Mouse (Mus musculus) naive thymus-derived CD4-positive, alpha-beta T cell, adult 2 months (primary cell): ENCODE data around the gene Psma5.

Experiments used
- DNase-seq: peaks from one replicate; pipeline ENCODE4 v3.0.0-alpha.2; 2011; ENCODE audit warnings: low read depth

Gene Psma5

GRCm38 (mm10) chr3:108282401-108283240 lies 25.9 kb downstream of the Psma5 start:
- peak; percentile 50 for DNase-seq

GRCm38 (mm10) chr3:108283241-108283561 lies 26.5 kb downstream of the Psma5 start:
- DNase-seq, result no peak

- DNase-seq, result peak; percentile 23
Observed at GRCm38 (mm10) chr3:108283781-108284601, 27.3 kb downstream of the Psma5 start, which contains the start of gene Sort1. TSS of gene Sort1 (plus strand) at chr3:108284082.

GRCm38 (mm10) chr3:108285078-108285711 lies 28.5 kb downstream of the Psma5 start:
- DNase-seq, result no peak

- no peak for DNase-seq
Observed at GRCm38 (mm10) chr3:108286671-108287439, 30.1 kb downstream of the Psma5 start.

GRCm38 (mm10) chr3:108287811-108288805 lies 31.4 kb downstream of the Psma5 start:
- DNase-seq, result no peak

- DNase-seq, result no peak
Observed at GRCm38 (mm10) chr3:108289311-108290130, 32.8 kb downstream of the Psma5 start.

GRCm38 (mm10) chr3:108291036-108291799 lies 34.5 kb downstream of the Psma5 start:
- DNase-seq, result no peak

GRCm38 (mm10) chr3:108294398-108294797 lies 37.7 kb downstream of the Psma5 start:
- no peak for DNase-seq

- DNase-seq, result no peak
Observed at GRCm38 (mm10) chr3:108295379-108296219, 38.9 kb downstream of the Psma5 start.

GRCm38 (mm10) chr3:108296220-108297049 lies 39.7 kb downstream of the Psma5 start:
- no peak for DNase-seq

GRCm38 (mm10) chr3:108297050-108297419 lies 40.3 kb downstream of the Psma5 start:
- DNase-seq, result no peak

GRCm38 (mm10) chr3:108297603-108298553 lies 41.2 kb downstream of the Psma5 start:
- DNase-seq, result no peak

- no peak for DNase-seq
Observed at GRCm38 (mm10) chr3:108300455-108301030, 43.8 kb downstream of the Psma5 start.

GRCm38 (mm10) chr3:108303683-108304082 lies 47.0 kb downstream of the Psma5 start:
- DNase-seq, result no peak

- no peak for DNase-seq
Observed at GRCm38 (mm10) chr3:108304747-108305146, 48.0 kb downstream of the Psma5 start.
